Mouse (Mus musculus) erythroblast, adult 5-6 weeks (primary cell): Measurements from ENCODE around the gene Snw1. TPM values are rescaled to one million over a fixed set of nuclear protein-coding genes. Genes with fewer than 3 reads are reported as not detected.

Experiments used
- total RNA-seq, 2 experiments: library from RNA; stranded (forward) in 1 of 2; stranded (reverse) in 1 of 2; fragments of 150-400 nt in 1 of 2; fragments of 200-764, 138-1000 nt in 1 of 2; gene quantifications; 2 replicates each; pipeline versions ENCODE4 v1.2.3 to v1.2.4; 2015 to 2017; ENCODE audit warnings: low replicate concordance in 2 of 2

Snw1 gene
- total RNA-seq, 2 experiments from 2014 or later = 13.8 to 36.2 TPM

Other genes with a start within 250 kb of the Snw1 start
- gene Noxred1, start 233.5 kb downstream of the Snw1 start, total RNA-seq (2015; ENCODE audit: low replicate concordance) = 2.7 TPM in 1 of 2 replicates, not detected in the other
- not detected in 2 replicates for gene Noxred1, start 233.5 kb downstream of the Snw1 start, total RNA-seq (2017; ENCODE audit: low replicate concordance)
- gene Vipas39, start 206.0 kb downstream of the Snw1 start, total RNA-seq (2015; ENCODE audit: low replicate concordance) = 5.9 and 16.7 TPM in 2 replicates
- gene Vipas39, start 206.0 kb downstream of the Snw1 start, total RNA-seq (2017; ENCODE audit: low replicate concordance) = 5.9 and 6.6 TPM in 2 replicates
- gene Ahsa1, start 205.8 kb downstream of the Snw1 start, total RNA-seq (2015; ENCODE audit: low replicate concordance) = 17.9 and 19.2 TPM in 2 replicates
- gene Ahsa1, start 205.8 kb downstream of the Snw1 start, total RNA-seq (2017; ENCODE audit: low replicate concordance) = 53.0 and 74.6 TPM in 2 replicates
- gene Ism2, start 172.6 kb downstream of the Snw1 start, total RNA-seq (2015; ENCODE audit: low replicate concordance) = not detected in 2 replicates
- not detected in 2 replicates for gene Ism2, start 172.6 kb downstream of the Snw1 start, total RNA-seq (2017; ENCODE audit: low replicate concordance)
- gene Sptlc2, start 83.9 kb downstream of the Snw1 start, total RNA-seq (2015; ENCODE audit: low replicate concordance) = 43.7 and 57.3 TPM in 2 replicates
- gene Sptlc2, start 83.9 kb downstream of the Snw1 start, total RNA-seq (2017; ENCODE audit: low replicate concordance) = 33.7 and 61.5 TPM in 2 replicates
- 15.5 and 27.3 TPM in 2 replicates for gene Slirp, start 28.4 kb downstream of the Snw1 start, total RNA-seq (2015; ENCODE audit: low replicate concordance)
- 0.85 and 21.6 TPM in 2 replicates for gene Slirp, start 28.4 kb downstream of the Snw1 start, total RNA-seq (2017; ENCODE audit: low replicate concordance)
- 6.1 and 7.5 TPM in 2 replicates for gene Alkbh1, start 28.3 kb downstream of the Snw1 start, total RNA-seq (2015; ENCODE audit: low replicate concordance)
- gene Alkbh1, start 28.3 kb downstream of the Snw1 start, total RNA-seq (2017; ENCODE audit: low replicate concordance) = 9.8 and 15.7 TPM in 2 replicates
- not detected in 2 replicates for gene Gm5788, start 22.4 kb upstream of the Snw1 start, total RNA-seq (2015; ENCODE audit: low replicate concordance)
- not detected in 2 replicates for gene Gm5788, start 22.4 kb upstream of the Snw1 start, total RNA-seq (2017; ENCODE audit: low replicate concordance)
- gene Gm8300, start 42.0 kb upstream of the Snw1 start, total RNA-seq (2015; ENCODE audit: low replicate concordance) = not detected in 2 replicates
- gene Gm8300, start 42.0 kb upstream of the Snw1 start, total RNA-seq (2017; ENCODE audit: low replicate concordance) = not detected in 2 replicates
- gene Oog1, start 130.4 kb upstream of the Snw1 start, total RNA-seq (2015; ENCODE audit: low replicate concordance) = not detected in 2 replicates
- not detected in 2 replicates for gene Oog1, start 130.4 kb upstream of the Snw1 start, total RNA-seq (2017; ENCODE audit: low replicate concordance)
- gene Gm4027, start 146.6 kb upstream of the Snw1 start, total RNA-seq (2015; ENCODE audit: low replicate concordance) = not detected in 2 replicates
- gene Gm4027, start 146.6 kb upstream of the Snw1 start, total RNA-seq (2017; ENCODE audit: low replicate concordance) = not detected in 2 replicates
- not detected in 2 replicates for gene Gm16381, start 172.3 kb upstream of the Snw1 start, total RNA-seq (2015; ENCODE audit: low replicate concordance)
- not detected in 2 replicates for gene Gm16381, start 172.3 kb upstream of the Snw1 start, total RNA-seq (2017; ENCODE audit: low replicate concordance)